Mouse (Mus musculus): Measurements from ENCODE around the gene Ern2.

GRCm38 (mm10) chr7:122189484-122189883 lies 3.5 kb upstream of the Ern2 start:
- TF ChIP-seq CTCF (IDR thresholded peaks at IDR 0.05) (peak; percentile 86), EP300 (IDR thresholded peaks at IDR 0.05) (no peak)
